Mouse (Mus musculus): ENCODE data around the gene Mcam. TPM values are rescaled to one million over a fixed set of nuclear protein-coding genes. Genes with fewer than 3 reads are reported as not detected.

Gene Mcam
- polyA plus RNA-seq (2015; fragmentation: Nextera tagmentation; extraction: Ambion mirVana): 38.7 and 42.1 TPM in 2 replicates

DNA sequence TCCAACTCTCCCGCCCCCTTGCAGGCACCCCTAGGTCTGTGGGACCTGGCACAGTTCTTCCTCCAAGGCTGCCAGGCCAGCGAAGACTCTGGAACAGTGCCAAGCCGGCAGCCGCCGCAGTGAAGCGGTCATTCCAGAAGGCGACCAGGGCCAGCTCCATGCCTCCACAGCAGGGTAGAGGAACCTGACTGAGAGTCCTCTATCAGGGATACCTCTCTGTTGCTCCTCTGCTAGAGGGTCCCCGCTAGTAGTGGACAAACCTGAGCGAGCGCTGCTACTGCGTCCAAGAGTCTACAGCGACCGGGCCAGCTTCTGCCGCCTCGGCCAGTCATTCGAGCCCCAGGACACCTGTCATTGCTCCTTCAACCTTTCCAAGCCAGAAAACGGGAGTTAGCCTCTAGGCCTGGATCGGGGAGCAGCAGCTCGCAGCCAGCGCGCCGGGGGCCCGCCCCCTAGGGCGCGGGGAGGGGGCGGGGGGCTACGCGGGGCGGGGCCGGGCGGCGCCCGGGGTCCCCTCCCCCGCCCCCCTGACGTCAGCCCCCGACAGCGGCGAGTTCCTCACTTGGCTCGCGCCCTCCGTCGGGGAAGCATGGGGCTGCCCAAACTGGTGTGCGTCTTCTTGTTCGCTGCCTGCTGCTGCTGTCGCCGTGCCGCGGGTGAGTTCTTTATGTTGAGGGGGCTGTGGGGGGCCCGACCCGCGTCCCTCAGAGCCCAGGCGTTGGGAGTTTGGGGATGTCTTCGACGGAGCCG lies at the start of gene Mcam:
Mcam (plus strand) TSS at position 369 of the 750 bp plus-strand sequence.
- peak within 1 kb of the TSS; percentile 92 for H3K4me2 ChIP-seq (replicated peaks)
- no peaks in the 10 kb centered on the region for H3K9me3 ChIP-seq (replicated peaks)
- peak within 1 kb of the TSS; percentile 50 for H3K9ac ChIP-seq
- under 1% methylated on average over 50 of the region's 55 CpGs for WGBS
- H3K36me3 ChIP-seq: 0 out of 2 replicates have a peak, but pooled peaks cover 7% of the 10 kb centered on the region
- H3K4me1 ChIP-seq: peaks cover 60% of the 10 kb centered on the region
- peak within 1 kb of the TSS; percentile 64 for H3K4me3 ChIP-seq (replicated peaks)
- ATAC-seq (ENCODE audit: insufficient number of reproducible peaks, low FRiP score, low TSS enrichment, low read depth): peak; percentile 39; the same call in 1 of the 2 replicates
- H3K27me3 ChIP-seq: peaks cover 17% of the 10 kb centered on the region
- peak within 1 kb of the TSS; percentile 81 for H3K27ac ChIP-seq (replicated peaks)

- Histone ChIP-seq H3K4me2 (replicated peaks) (peak overlapping the region; percentile 99), H3K36me3 (no peaks in the 10 kb centered on the region), H3K27me3 (peaks cover 7% of the 10 kb centered on the region; the same call in 1 of the 2 replicates), H3K9ac (peak overlapping the region; percentile 47), H3K4me1 (peaks cover 75% of the 10 kb centered on the region), H3K4me3 (replicated peaks) (peak overlapping the region; percentile 57), H3K27ac (replicated peaks) (no peak overlapping the region), H3K9me3 (replicated peaks) (no peaks in the 10 kb centered on the region)
- under 1% methylated on average over 61 of the region's 62 CpGs for WGBS
- ATAC-seq (ENCODE audit: insufficient number of reproducible peaks, low FRiP score, low TSS enrichment, low read depth): peak; percentile 76
Measured at GRCm38 (mm10) chr9:44084659-44085229, 49.5 kb upstream of the Mcam start.

GRCm38 (mm10) chr9:44085276-44085675 lies 49.0 kb upstream of the Mcam start:
- Histone ChIP-seq H3K4me1 (peaks cover 74% of the 10 kb centered on the region), H3K27ac (replicated peaks) (no peak overlapping the region), H3K9ac (peak overlapping the region; percentile 47), H3K4me2 (replicated peaks) (peak overlapping the region; percentile 99), H3K27me3 (peaks cover 7% of the 10 kb centered on the region; the same call in 1 of the 2 replicates), H3K4me3 (replicated peaks) (peak overlapping the region; percentile 57), H3K9me3 (replicated peaks) (no peaks in the 10 kb centered on the region), H3K36me3 (no peaks in the 10 kb centered on the region)
- WGBS: 6% methylated on average over 10 of the region's 10 CpGs
- ATAC-seq (ENCODE audit: insufficient number of reproducible peaks, low FRiP score, low TSS enrichment, low read depth): no peak

- ATAC-seq (ENCODE audit: insufficient number of reproducible peaks, low FRiP score, low TSS enrichment, low read depth): no peak
- peaks cover 7% of the 10 kb centered on the region; the same call in 1 of the 2 replicates for H3K27me3 ChIP-seq
- peaks cover 68% of the 10 kb centered on the region for H3K4me1 ChIP-seq
- H3K27ac ChIP-seq (replicated peaks): no peak overlapping the region
- no peaks in the 10 kb centered on the region for H3K9me3 ChIP-seq (replicated peaks)
- H3K9ac ChIP-seq: no peak overlapping the region
- peak overlapping the region; percentile 99 for H3K4me2 ChIP-seq (replicated peaks)
- 72% methylated on average over 15 of the region's 15 CpGs for WGBS
- H3K36me3 ChIP-seq: no peaks in the 10 kb centered on the region
- H3K4me3 ChIP-seq (replicated peaks): peak overlapping the region; percentile 57; the same call in 1 of the 2 replicates
Measured at GRCm38 (mm10) chr9:44085741-44086665, 48.3 kb upstream of the Mcam start.

- H3K9me3 ChIP-seq (replicated peaks): no peaks in the 10 kb centered on the region
- WGBS: 36% methylated on average over 10 of the region's 10 CpGs
- no peak overlapping the region for H3K9ac ChIP-seq
- peaks cover 7% of the 10 kb centered on the region; the same call in 1 of the 2 replicates for H3K27me3 ChIP-seq
- H3K4me1 ChIP-seq: peaks cover 61% of the 10 kb centered on the region
- no peak for ATAC-seq (ENCODE audit: insufficient number of reproducible peaks, low FRiP score, low TSS enrichment, low read depth)
- H3K27ac ChIP-seq (replicated peaks): no peak overlapping the region
- H3K4me3 ChIP-seq (replicated peaks): no peak overlapping the region
- peaks cover 6% of the 10 kb centered on the region; the same call in 1 of the 2 replicates for H3K36me3 ChIP-seq
- H3K4me2 ChIP-seq (replicated peaks): no peak overlapping the region; the same call in none of the 2 replicates
Measured at GRCm38 (mm10) chr9:44086960-44087359, 47.3 kb upstream of the Mcam start.

- peaks cover 61% of the 10 kb centered on the region for H3K4me1 ChIP-seq
- 5% methylated on average over 15 of the region's 15 CpGs for WGBS
- H3K36me3 ChIP-seq: peaks cover 15% of the 10 kb centered on the region; the same call in 1 of the 2 replicates
- H3K4me3 ChIP-seq (replicated peaks): no peak overlapping the region
- peak; percentile 51 for ATAC-seq (ENCODE audit: insufficient number of reproducible peaks, low FRiP score, low TSS enrichment, low read depth)
- H3K27me3 ChIP-seq: peaks cover 7% of the 10 kb centered on the region; the same call in 1 of the 2 replicates
- peak overlapping the region; percentile 23 for H3K4me2 ChIP-seq (replicated peaks)
- no peaks in the 10 kb centered on the region for H3K9me3 ChIP-seq (replicated peaks)
- H3K27ac ChIP-seq (replicated peaks): peak overlapping the region; percentile 49
- H3K9ac ChIP-seq: no peak overlapping the region
Measured at GRCm38 (mm10) chr9:44087761-44088455, 46.4 kb upstream of the Mcam start.

GRCm38 (mm10) chr9:44088877-44089608 lies 45.2 kb upstream of the Mcam start:
- H3K27ac ChIP-seq (replicated peaks): 0 out of 2 replicates have a peak overlapping the region, but pooled peaks have one; percentile 28
- no peak overlapping the region for H3K4me2 ChIP-seq (replicated peaks)
- no peaks in the 10 kb centered on the region for H3K9me3 ChIP-seq (replicated peaks)
- no peak overlapping the region for H3K4me3 ChIP-seq (replicated peaks)
- peaks cover 7% of the 10 kb centered on the region; the same call in 1 of the 2 replicates for H3K27me3 ChIP-seq
- H3K4me1 ChIP-seq: peaks cover 55% of the 10 kb centered on the region
- no peak for ATAC-seq (ENCODE audit: insufficient number of reproducible peaks, low FRiP score, low TSS enrichment, low read depth)
- 63% methylated on average over 12 of the region's 12 CpGs for WGBS
- H3K36me3 ChIP-seq: peaks cover 22% of the 10 kb centered on the region
- no peak overlapping the region for H3K9ac ChIP-seq

GRCm38 (mm10) chr9:44093612-44094503 lies 40.4 kb upstream of the Mcam start:
- H3K4me2 ChIP-seq (replicated peaks): no peak overlapping the region
- no peak overlapping the region for H3K9ac ChIP-seq
- H3K36me3 ChIP-seq: peaks cover 22% of the 10 kb centered on the region
- no peak overlapping the region for H3K4me3 ChIP-seq (replicated peaks)
- H3K27ac ChIP-seq (replicated peaks): no peak overlapping the region
- ATAC-seq (ENCODE audit: insufficient number of reproducible peaks, low FRiP score, low TSS enrichment, low read depth): no peak
- H3K9me3 ChIP-seq (replicated peaks): no peaks in the 10 kb centered on the region
- WGBS: 34% methylated on average over 24 of the region's 24 CpGs
- H3K4me1 ChIP-seq: peaks cover 17% of the 10 kb centered on the region
- H3K27me3 ChIP-seq: no peaks in the 10 kb centered on the region

DNA sequence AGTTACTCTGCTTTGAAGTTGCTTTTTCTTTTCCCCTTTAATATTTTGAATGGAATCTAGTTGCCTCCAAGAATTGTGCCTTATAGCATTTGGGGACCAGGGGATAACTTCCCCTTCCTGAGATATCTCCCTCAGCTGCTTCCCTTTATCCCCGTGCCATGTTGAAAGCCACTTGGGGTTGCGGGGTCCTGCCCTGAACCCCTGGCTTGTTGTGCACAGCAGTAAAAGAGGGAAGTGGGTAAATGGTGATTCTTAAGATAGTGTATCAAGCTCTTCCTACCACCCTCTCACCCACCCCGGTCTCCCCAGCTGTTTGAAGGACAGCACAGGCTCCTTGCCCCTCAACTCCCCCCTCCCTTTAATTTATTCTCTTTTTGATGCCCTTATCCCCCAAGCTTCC lies 39.5 kb upstream of the Mcam start:
- ATAC-seq (ENCODE audit: insufficient number of reproducible peaks, low FRiP score, low TSS enrichment, low read depth): no peak
- H3K9ac ChIP-seq: no peak overlapping the region

More for the DNA sequence above, 39.5 kb upstream of the Mcam start:
- peaks cover 22% of the 10 kb centered on the region for H3K36me3 ChIP-seq
- 78% methylated on average over 3 of the region's 3 CpGs for WGBS
- H3K27me3 ChIP-seq: no peaks in the 10 kb centered on the region
- no peak overlapping the region for H3K27ac ChIP-seq (replicated peaks)
- H3K9me3 ChIP-seq (replicated peaks): no peaks in the 10 kb centered on the region
- H3K4me3 ChIP-seq (replicated peaks): no peak overlapping the region
- H3K4me1 ChIP-seq: peaks cover 8% of the 10 kb centered on the region
- H3K4me2 ChIP-seq (replicated peaks): no peak overlapping the region
